Mouse (Mus musculus) spleen, postnatal 36 days (tissue): ENCODE data around the gene Mlycd.

Source experiments
- DNase-seq, 2 experiments: peaks; one replicate each; pipeline ENCODE4 v3.0.0; 2022; ENCODE audit warnings: low spot score in 2 of 2, mixed read lengths in 1 of 2

Gene Mlycd

DNA sequence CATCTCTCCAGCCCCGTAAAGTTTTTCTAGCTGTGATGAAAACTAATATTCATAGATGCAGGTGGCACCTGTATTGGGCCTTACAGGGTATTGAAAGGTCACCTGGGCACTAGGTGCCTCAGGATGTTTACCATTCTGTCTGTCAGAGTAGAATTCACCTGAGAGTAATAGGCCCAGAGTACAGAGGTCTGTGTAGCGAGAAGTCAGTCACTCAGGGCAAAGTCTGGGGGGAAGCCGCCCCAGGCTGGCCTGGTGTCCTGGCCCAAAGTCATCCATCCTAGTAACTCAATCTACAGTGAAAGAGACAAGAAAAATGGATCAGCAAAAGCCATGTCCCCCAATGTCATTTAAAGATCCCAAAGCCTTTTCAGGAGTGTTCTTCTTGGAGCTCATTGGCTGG lies 6.2 kb downstream of the Mlycd start:
- no peak for DNase-seq

DNA sequence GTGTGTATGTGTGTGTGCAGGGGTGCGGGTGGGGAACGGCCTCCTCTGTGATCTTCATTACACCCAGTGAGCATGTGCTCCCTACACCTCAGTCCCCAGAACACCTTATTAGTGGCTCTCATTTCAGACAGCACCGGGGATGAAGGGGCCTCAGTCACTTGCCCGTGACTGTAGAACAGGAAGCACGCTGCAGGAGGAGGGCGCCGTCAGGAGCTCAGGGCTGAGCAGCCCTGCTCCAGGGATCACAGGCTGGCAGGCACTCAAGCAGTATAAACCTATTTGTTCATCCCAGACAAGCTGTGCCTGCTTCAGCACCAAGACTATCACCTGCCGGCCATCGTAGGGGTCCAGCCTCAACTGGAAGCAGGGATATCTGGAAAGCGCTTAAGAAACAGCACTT lies 9.2 kb downstream of the Mlycd start:
- DNase-seq = no peak

DNA sequence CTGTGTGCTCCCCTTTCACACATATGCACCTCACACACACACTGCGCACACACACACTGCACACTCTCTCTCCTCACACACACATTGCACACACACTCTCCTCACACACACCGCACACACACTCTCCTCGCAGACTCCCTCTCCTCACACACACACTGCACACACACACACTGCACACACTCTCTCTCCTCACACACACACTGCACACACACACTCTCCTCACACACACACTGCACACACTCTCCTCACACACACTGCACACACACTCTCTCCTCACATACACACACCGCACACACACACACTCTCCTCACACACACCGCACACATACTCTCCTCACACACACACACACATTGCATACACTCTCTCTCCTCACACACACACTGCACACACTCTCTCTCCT lies 10.0 kb downstream of the Mlycd start:
- DNase-seq = no peak

DNA sequence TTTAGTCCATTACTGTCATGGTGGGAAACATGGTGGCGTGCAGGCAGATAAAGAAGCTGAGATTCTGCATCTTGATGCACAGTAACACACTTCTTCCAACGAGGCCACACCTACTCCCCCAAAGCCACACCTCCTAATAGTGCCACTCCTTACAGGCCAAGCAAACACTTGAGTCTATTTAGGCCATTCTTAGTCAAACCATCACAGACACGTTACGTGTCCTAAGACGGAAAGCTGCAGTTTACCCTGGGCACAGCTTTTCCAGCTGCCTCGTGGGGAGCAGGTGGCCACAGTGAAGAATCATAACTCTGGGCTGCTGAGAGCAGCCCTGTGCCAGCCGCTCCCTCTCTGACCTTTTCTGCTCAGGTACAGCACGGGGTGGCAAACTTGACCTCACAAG lies 13.6 kb downstream of the Mlycd start:
- no peak for DNase-seq

DNA sequence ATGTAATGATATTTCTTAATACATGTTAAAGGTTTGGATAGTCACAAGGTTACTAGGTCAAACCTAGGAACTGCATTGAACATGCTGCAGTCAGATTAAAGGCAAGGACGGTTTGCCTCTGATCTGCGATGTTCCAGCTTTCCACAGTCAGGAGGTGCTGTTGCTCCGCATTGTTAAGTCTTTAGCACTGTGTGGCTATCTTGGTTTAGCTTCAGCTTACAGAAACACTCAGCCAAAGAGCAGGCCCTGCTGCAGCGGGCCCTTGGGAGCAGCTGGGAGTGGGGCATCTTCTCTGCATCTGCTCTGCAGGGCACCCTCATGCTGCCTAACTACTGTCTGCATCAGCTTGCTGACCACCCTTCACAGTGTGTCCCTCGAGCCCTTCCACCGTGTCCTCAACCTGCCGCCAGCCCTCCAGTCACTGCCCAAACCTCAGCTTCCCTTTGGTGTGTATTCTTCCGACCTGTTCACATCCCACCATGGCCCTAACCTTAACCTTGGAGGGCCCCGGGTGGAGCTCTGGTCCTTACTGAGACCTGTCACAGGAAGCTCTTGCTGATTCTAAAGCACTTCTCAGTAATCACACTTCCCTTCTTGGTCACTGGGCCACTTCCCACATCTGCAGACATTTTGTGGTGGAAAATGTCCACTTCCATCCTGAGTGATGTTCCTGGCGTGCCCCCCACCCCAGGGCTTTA lies 17.5 kb downstream of the Mlycd start:
- DNase-seq = no peak

DNA sequence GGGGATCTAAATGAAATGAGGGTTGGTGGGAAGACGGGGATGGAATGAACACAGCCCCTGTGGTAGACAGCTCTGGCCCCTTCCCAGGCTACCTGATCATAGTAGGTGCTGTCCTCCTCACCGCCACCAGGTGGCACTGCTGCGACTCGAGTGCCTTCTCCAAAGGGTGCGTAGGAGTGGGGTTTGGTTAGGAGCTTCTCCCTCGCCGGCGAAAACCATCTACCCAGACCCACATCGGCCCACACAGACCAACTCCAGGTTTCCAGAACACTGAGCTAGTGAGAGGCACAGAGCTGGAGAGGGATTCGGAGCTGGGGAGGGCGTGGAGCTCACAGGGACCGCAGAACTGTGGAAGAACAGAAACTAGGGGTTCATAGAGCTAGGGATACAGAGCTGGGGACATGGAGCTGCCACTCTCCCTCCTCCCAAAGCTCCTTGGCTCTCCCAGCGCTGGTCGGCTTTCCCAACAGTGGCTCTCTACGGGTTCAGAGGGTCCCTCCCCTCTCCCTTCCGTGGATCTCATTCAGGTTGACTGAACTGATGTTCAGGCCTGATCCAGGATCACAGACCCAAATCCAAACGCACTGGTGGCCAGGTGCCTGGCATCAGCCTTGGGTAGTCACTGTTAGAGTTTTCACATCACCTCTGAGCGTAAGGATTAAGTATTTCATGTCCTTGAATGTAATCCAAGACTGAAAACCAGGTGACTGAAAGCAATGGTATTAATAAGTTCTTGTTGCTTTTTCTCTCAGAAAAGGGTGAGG lies 18.2 kb downstream of the Mlycd start:
- peak; percentile 54 to 71 for DNase-seq

DNA sequence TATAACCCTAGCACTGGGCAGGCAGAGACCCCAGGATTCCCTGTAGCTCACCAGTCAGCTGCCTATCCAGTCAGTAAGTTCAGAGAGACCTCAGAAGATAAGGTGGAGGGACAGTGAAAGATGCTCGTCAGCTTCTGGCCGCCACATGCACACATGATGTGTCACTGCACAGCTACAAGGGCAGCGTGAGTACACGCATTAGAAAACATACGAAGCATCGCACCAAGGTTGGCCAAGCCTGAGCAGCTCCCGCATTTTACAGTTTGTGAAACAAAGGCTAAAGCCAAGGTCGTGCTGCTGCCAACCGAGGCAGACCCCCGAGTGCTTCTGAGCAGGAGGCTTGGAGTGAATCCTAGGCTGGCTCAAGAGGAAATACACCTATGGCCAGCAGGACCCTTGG lies 18.9 kb downstream of the Mlycd start:
- no peak for DNase-seq

DNA sequence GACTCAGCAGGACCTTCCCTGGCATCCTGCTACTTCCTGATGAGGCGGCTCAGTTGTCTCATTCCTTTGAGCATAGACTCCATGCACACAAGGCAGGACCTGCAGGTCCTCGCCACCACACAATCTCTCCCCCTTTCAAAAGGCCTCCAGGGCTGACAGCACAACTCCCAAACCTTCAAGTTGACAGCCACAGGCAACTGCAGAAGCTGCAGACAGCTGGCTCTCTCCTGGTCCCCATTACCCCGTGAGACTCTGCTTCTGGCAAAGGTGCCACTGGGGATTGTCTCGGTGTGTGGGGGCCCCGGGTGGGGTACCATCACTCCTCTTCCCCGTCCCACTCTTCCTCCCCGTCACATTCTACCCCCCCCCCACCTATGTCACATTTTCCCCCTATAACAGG lies 25.6 kb downstream of the Mlycd start:
- DNase-seq = no peak

DNA sequence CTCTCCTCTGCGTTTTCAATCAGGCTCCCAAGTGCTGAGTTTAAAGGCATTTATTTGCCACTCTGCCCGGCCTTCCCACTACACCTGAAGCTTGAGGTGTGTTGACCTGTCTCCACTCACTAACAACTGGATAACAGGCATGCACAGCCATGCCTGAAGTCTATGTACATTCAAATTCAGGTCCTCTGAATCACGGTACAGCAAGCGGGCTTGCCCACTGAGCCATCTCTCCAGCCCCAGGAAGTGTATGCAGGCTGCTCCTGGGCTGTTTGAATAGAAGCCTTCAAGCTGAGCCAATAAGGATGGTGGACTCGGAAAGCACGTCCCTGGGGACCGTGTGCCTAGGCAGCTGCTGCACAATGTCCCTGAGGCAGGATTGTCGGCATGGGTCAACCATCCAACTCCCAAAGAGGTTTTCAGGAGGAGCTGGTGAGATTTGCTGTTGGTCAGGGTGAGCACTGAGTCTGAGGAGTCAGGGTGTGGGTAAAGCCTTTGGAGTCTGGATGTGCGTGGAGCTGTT lies 27.0 kb downstream of the Mlycd start:
- no peak for DNase-seq

DNA sequence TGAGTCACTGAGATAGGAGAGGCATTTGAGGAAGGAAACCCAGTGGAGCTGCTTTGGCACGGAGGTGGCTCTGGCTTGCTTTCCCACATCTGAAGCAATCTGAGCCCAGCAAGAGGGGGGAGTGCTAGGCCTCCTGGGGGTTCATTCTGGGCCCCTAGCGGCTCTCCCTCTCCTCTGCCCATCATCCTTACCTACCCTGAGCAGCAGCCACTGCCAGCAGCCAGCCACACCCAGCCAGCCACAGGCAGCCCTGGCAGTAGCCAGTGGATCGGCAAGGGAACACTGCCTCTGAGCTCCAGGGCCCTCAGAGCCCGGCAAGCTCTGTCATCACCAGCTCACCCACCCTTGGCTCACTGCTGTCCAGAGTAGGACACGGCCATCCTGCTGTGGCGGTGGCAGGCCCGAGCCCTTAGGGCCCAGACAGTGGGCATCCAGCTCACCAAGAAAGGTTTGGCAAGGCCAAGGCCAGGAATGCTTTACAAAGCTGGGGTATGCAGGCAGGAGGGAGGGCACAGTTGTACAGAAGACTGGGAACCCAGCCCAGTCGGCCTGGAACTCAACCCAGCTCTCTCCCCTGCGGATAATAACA lies 27.5 kb downstream of the Mlycd start:
- DNase-seq = no peak

DNA sequence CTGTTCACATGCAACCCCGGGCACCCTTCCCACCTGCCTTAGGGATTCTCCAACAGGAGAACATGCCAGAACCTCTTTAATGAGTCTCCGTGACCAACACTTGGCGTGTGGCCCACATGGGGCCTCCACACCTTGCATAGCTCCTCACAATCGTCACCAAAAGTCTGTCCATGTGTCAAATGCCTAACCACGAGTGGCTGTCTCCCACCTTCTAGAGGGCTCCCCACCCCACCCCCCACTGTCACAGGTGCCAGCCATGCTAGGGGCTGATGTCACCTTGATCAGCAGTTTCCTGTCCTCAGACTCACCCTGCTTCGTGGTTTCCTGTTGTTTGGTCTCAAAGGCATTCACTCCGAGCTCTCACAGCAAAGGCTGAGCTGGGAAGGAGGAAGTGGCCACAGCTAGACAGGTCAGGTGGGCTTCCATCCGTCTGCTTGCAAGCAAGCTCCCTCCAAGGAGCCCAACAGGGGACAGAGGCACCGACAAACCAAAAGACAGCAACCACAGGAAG lies 29.0 kb downstream of the Mlycd start:
- DNase-seq = peak; percentile 91 to 92

DNA sequence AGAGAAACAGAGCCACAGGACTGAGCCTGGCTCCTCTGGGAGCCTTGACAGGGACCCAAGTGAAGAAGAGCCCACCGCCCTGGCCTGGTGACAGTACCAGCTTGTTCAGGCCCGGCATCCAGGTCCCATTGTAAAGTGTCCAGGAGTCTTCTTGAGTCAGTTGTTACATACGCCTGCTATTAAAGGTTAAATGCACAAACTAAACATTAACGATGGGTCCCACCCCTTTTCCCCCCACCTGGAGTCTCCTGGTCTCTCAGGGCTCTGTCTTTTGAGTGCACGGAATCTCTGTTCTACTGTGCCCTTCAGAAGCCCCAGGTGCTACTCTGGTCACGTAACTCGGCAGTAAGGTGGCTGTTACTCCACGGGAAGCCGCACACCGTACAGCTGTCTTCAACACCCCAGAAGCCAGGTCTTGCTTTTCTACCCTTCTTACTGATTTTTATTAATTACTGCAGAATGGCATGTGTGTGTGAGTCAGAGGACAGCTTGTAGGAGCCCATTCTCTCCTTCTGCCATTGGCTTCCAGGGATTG lies 29.6 kb downstream of the Mlycd start:
- no peak for DNase-seq

DNA sequence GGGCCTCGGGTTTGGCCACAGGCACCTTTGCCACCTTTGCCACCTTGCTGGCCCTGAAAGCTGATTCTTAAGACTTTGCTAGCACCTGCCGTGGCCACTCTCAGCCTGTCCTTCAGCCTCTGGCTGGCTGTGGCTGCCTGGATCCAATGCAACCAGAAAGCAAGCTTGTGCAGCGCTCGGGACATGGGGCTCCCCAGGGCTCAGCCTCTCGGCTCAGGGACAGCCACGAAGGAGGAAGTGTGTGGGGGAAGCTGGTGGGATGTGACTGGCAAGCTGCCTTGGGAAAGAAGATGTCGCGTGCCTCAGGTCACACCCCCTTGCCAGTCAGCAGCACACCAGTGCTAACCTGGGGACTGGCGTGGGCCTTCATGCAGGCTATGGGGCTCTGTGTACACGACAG lies 30.1 kb downstream of the Mlycd start:
- DNase-seq = peak; percentile 56 to 59

DNA sequence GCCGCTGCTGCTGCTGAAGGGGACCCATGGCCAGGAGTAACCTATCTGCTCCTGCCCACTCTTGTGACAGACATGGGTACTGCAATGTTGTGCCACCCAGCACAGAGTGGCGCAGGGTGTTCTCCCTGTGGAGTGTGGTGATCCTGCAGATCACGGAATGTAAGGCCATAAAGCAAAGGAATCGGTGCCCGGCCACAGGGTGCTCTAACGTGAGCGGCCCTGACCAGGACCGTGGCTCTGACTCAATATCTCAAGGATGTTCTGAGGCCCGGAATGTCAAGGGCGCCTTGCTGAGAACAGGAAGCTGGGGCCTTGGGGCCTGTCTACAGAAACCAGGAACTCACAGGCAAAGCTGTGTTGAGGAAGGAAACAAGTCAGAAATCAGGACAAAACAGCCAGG lies 30.9 kb downstream of the Mlycd start:
- DNase-seq = peak; percentile 54 to 57

DNA sequence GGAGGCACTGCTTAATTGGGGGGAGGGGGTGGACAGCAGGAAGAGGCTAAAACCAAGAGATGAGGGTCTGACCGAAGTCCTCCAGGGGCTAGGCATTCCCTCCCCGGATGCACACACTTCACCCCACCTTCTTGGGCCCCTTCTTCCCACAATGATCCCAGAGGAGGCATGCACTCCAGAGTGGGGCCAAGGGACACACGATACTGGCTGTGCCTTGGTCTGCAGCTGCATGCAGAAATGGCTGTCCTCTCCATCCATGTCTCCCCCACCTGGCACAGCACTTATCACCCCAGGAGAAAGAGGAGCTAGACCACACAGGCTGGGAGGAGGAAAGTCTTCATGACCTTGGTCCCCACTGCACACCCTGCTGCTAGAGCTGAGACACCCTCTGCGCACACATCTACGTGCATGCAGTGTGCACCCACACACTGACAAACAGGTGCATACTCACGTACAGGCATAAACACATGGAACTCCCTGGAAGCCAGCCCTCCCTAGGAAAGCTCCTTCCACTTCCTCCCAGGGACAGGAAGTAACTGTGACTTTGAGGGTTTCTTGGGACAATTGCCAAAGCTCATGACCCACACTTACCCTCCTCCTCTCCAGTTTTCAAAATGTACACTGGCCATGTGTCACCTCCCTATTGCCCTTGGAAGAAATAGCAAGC lies 31.5 kb downstream of the Mlycd start:
- DNase-seq = no peak

DNA sequence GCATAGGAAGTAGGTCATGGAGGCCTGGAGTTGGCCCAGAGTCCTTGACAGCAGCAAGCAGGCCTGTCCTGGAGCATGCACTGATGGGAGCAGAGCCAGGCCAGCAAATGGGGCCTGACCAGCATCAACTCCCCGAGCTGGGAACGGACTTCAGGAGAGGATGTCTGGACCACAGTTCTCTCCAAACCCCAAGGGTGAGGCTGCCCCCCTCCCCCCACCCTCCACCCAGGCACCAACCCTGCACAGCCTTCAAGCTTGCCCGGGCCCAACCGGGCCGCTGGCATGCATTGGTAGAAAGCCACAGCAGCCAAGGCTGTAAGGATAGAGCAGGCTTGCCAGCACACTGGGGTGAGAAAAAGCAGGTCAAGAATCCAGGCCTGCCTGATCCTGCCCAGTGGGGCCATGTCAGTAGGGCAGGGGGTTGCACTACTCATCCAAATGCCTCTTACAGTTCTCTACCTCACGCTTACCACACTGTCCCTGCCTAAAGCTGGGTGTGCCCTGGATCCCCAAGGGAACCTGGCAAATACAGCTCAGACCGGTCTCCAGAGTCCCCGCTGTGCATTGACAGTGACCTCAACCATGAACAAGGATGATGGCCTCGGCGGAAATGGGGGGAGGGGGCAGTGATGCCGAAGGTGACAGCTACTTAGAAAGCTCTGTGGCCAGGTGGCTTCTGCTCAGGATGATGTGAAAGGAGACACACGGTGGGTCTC lies 33.1 kb downstream of the Mlycd start:
- peak; percentile 28 to 44 for DNase-seq

DNA sequence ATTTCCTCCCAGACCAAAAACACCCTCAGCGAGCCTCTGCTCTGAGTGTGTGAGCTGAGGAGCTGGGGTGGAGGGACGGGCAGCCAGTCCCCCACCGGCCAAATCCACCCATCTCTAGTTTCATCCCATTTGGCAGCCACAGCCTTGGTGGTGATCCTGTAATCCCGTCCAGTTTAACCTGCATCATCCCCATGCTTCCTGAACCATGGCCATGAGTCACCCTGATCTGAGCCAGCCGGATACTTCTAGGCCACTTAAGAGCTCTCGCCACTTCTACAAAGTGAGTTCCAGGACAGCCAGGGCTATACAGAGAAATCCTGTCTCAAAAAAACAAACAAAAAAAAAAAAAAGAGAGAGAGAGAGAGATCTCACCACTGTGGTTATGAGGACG lies 33.7 kb downstream of the Mlycd start:
- no peak for DNase-seq

DNA sequence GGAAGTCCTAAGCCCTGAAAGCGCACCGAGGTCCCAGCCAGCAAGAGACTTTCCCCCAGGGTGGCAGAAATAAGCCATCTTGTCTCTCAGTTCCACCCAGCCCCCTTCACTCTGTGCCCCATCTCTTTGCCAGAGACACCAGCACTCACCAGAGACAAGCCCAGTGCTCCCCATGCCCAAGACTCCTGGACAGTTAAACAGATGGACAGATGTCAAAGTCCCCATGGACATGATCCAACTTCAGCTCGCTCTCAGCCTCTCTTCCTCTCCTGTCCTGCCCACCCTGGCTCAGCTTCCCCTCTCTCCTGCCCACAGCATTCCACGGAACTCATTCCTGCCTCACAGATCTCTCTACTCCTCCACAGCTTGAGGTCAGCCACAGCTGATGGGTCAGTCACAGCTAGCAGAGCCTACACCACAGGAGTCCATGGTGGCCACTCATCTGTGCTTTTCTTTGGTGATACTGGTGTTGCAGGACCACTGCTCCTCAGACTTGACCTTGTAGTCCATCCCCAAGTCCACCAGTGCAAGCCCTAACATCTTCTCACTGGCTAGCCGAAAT lies 34.2 kb downstream of the Mlycd start:
- DNase-seq = no peak

DNA sequence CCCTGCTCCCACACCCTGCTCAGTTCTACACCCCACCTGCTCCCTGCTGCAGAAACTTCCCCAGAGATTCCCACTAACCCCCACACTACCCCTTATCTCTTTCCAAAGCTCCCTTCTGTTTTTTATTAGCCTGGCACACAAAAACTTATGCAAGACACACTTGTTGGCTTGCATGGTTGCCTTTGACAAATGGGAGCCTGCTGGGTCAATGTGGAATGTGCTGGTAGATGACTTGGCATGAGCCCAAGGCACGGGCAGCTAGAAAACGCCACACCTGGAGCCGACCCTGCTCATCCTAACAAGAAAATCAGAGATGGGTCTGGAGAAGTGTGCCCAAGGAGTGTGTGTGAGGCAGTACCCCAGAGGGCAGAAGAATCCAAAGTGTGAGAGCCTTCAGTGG lies 34.9 kb downstream of the Mlycd start:
- no peak for DNase-seq

DNA sequence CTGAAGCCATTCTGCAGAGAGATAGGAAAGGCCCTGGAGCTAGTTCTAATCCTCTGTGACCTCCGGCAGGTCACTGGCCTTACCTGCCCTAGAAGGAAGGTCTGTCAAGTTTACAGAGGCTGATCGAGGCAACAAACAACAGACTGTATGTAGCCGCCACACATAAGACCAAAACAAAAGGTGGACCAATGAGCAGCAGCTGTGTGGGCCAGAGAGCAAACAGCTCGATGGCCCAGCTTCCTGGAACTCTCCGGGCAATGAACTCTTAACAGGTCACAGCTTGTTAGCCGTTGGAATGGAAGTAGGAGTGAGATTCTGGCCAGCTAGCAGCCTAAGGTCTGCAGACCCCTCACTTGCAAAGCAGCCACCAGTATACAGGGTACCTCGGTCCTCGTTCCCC lies 35.6 kb downstream of the Mlycd start:
- DNase-seq = no peak

DNA sequence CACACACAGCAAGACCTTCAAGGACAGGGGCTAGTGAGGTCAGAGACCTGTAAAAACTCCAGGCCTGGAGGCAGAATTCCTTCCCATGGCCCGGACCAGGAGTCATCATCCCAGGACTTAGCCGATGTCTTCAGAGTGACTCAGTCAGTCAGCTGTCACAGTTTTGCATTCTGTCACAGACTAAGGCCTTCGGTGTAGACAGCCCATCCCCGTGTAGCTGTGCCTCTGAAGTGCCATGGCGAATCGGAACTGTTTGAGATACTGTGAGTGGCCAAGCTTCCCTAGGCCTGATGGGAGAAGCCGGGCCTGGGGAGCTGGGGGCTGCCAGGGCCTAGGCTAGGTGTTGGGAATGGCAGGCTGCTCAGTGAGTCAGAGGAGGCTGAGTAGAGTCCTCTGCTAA lies 36.0 kb downstream of the Mlycd start:
- no peak for DNase-seq
